Mouse (Mus musculus): ENCODE results near the gene Lnpep. TPM values are rescaled to one million over a fixed set of nuclear protein-coding genes. Genes with fewer than 3 reads are reported as not detected.
"Not testable (repeated sequence)": the region's sequence is repeated elsewhere in the genome, so short reads cannot be mapped to it uniquely, and the experiment has no call there.

The Lnpep gene
- polyA plus RNA-seq, 1 experiment from 2014 or later, result 18.1 TPM

GRCm38 (mm10) chr17:17548958-17549357 is 75.9 kb downstream of the Lnpep start:
- no peaks in the 10 kb centered on the region for H3K4me1 ChIP-seq (ENCODE audit: control insufficient read depth in 2 of 2, insufficient read depth in 2 of 2, low read length in 2 of 2)
- no peak overlapping the region for H3K4me3 ChIP-seq (ENCODE audit: control insufficient read depth in 1 of 2, insufficient read depth in 1 of 2, low read depth in 1 of 2, low read length in 2 of 2)
- H3K27me3 ChIP-seq (ENCODE audit: control insufficient read depth, insufficient read depth, low read length), result no peaks in the 10 kb centered on the region
- H3K4me2 ChIP-seq (ENCODE audit: low read length), result no peak overlapping the region
- H3K36me3 ChIP-seq (ENCODE audit: control insufficient read depth, insufficient read depth, low read length), result peaks cover 65% of the 10 kb centered on the region
- no peak overlapping the region for H3K9ac ChIP-seq (ENCODE audit: low read length)
- WGBS, result 83% methylated on average over 3 of the region's 3 CpGs
- H3K27ac ChIP-seq (replicated peaks in 1 of 2; ENCODE audit: control insufficient read depth in 1 of 2, insufficient read depth in 1 of 2, low read depth in 2 of 2, low read length in 2 of 2), result no peak overlapping the region
- H3K9me3 ChIP-seq (ENCODE audit: control insufficient read depth, low read length), result no peaks in the 10 kb centered on the region
- no peak for ATAC-seq (ENCODE audit: insufficient number of reproducible peaks, insufficient read depth, low FRiP score, low read depth)

GRCm38 (mm10) chr17:17531338-17531737 is 93.5 kb downstream of the Lnpep start:
- Histone ChIP-seq H3K27me3 (ENCODE audit: control insufficient read depth, insufficient read depth, low read length) (no peaks in the 10 kb centered on the region), H3K9me3 (ENCODE audit: control insufficient read depth, low read length) (no peaks in the 10 kb centered on the region), H3K4me2 (ENCODE audit: low read length) (no peak overlapping the region), H3K36me3 (ENCODE audit: control insufficient read depth, insufficient read depth, low read length) (peaks cover 80% of the 10 kb centered on the region), H3K27ac (replicated peaks in 1 of 2; ENCODE audit: control insufficient read depth in 1 of 2, insufficient read depth in 1 of 2, low read depth in 2 of 2, low read length in 2 of 2) (no peak overlapping the region), H3K4me1 (ENCODE audit: control insufficient read depth in 2 of 2, insufficient read depth in 2 of 2, low read length in 2 of 2) (no peaks in the 10 kb centered on the region), H3K4me3 (ENCODE audit: control insufficient read depth in 1 of 2, insufficient read depth in 1 of 2, low read depth in 1 of 2, low read length in 2 of 2) (no peak overlapping the region), H3K9ac (ENCODE audit: low read length) (no peak overlapping the region)
- no peak for ATAC-seq (ENCODE audit: insufficient number of reproducible peaks, insufficient read depth, low FRiP score, low read depth)

GRCm38 (mm10) chr17:17516384-17517016 is 108.3 kb downstream of the Lnpep start:
- H3K36me3 ChIP-seq (ENCODE audit: control insufficient read depth, insufficient read depth, low read length), result peaks cover 7% of the 10 kb centered on the region
- ATAC-seq (ENCODE audit: insufficient number of reproducible peaks, insufficient read depth, low FRiP score, low read depth), result no peak
- H3K4me3 ChIP-seq (ENCODE audit: control insufficient read depth in 1 of 2, insufficient read depth in 1 of 2, low read depth in 1 of 2, low read length in 2 of 2), result no peak overlapping the region
- H3K27me3 ChIP-seq (ENCODE audit: control insufficient read depth, insufficient read depth, low read length), result no peaks in the 10 kb centered on the region
- H3K27ac ChIP-seq (replicated peaks in 1 of 2; ENCODE audit: control insufficient read depth in 1 of 2, insufficient read depth in 1 of 2, low read depth in 2 of 2, low read length in 2 of 2), result no peak overlapping the region
- H3K9ac ChIP-seq (ENCODE audit: low read length), result no peak overlapping the region
- H3K4me2 ChIP-seq (ENCODE audit: low read length), result no peak overlapping the region
- 72% methylated on average over 4 of the region's 4 CpGs for WGBS
- no peaks in the 10 kb centered on the region for H3K4me1 ChIP-seq (ENCODE audit: control insufficient read depth in 2 of 2, insufficient read depth in 2 of 2, low read length in 2 of 2)
- no peaks in the 10 kb centered on the region for H3K9me3 ChIP-seq (ENCODE audit: control insufficient read depth, low read length)

- no peaks in the 10 kb centered on the region for H3K27me3 ChIP-seq (ENCODE audit: control insufficient read depth, insufficient read depth, low read length)
- H3K4me1 ChIP-seq (ENCODE audit: control insufficient read depth in 2 of 2, insufficient read depth in 2 of 2, low read length in 2 of 2), result no peaks in the 10 kb centered on the region
Measured at GRCm38 (mm10) chr17:17506677-17507076, 118.2 kb downstream of the Lnpep start.

GRCm38 (mm10) chr17:17499278-17499677 is 125.6 kb downstream of the Lnpep start:
- no peaks in the 10 kb centered on the region for H3K27me3 ChIP-seq (ENCODE audit: control insufficient read depth, insufficient read depth, low read length)
- H3K4me2 ChIP-seq (ENCODE audit: low read length), result no peak overlapping the region
- H3K27ac ChIP-seq (replicated peaks in 1 of 2; ENCODE audit: control insufficient read depth in 1 of 2, insufficient read depth in 1 of 2, low read depth in 2 of 2, low read length in 2 of 2), result no peak overlapping the region

More at GRCm38 (mm10) chr17:17506677-17507076, 118.2 kb downstream of the Lnpep start:
- Histone ChIP-seq H3K9ac (ENCODE audit: low read length) (no peak overlapping the region), H3K9me3 (ENCODE audit: control insufficient read depth, low read length) (no peaks in the 10 kb centered on the region), H3K27ac (replicated peaks in 1 of 2; ENCODE audit: control insufficient read depth in 1 of 2, insufficient read depth in 1 of 2, low read depth in 2 of 2, low read length in 2 of 2) (no peak overlapping the region), H3K4me3 (ENCODE audit: control insufficient read depth in 1 of 2, insufficient read depth in 1 of 2, low read depth in 1 of 2, low read length in 2 of 2) (no peak overlapping the region), H3K4me2 (ENCODE audit: low read length) (no peak overlapping the region), H3K36me3 (ENCODE audit: control insufficient read depth, insufficient read depth, low read length) (no peaks in the 10 kb centered on the region)
- ATAC-seq (ENCODE audit: insufficient number of reproducible peaks, insufficient read depth, low FRiP score, low read depth), result no peak
- 87% methylated on average over 10 of the region's 10 CpGs for WGBS

GRCm38 (mm10) chr17:17498848-17499247 is 126.0 kb downstream of the Lnpep start:
- Histone ChIP-seq H3K27me3 (ENCODE audit: control insufficient read depth, insufficient read depth, low read length) (no peaks in the 10 kb centered on the region), H3K27ac (replicated peaks in 1 of 2; ENCODE audit: control insufficient read depth in 1 of 2, insufficient read depth in 1 of 2, low read depth in 2 of 2, low read length in 2 of 2) (no peak overlapping the region), H3K4me2 (ENCODE audit: low read length) (no peak overlapping the region), H3K4me1 (ENCODE audit: control insufficient read depth in 2 of 2, insufficient read depth in 2 of 2, low read length in 2 of 2) (peaks cover 0 to 7% of the 10 kb centered on the region in 2 experiments; a peak in 2 of 4 replicates), H3K36me3 (ENCODE audit: control insufficient read depth, insufficient read depth, low read length) (no peaks in the 10 kb centered on the region), H3K9ac (ENCODE audit: low read length) (no peak overlapping the region), H3K4me3 (ENCODE audit: control insufficient read depth in 1 of 2, insufficient read depth in 1 of 2, low read depth in 1 of 2, low read length in 2 of 2) (no peak overlapping the region), H3K9me3 (ENCODE audit: control insufficient read depth, low read length) (no peaks in the 10 kb centered on the region)
- 24% methylated on average over 1 of the region's 1 CpGs for WGBS
- ATAC-seq (ENCODE audit: insufficient number of reproducible peaks, insufficient read depth, low FRiP score, low read depth), result no peak

More at GRCm38 (mm10) chr17:17499278-17499677, 125.6 kb downstream of the Lnpep start:
- no peak for ATAC-seq (ENCODE audit: insufficient number of reproducible peaks, insufficient read depth, low FRiP score, low read depth)
- H3K9me3 ChIP-seq (ENCODE audit: control insufficient read depth, low read length), result no peaks in the 10 kb centered on the region
- H3K4me3 ChIP-seq (ENCODE audit: control insufficient read depth in 1 of 2, insufficient read depth in 1 of 2, low read depth in 1 of 2, low read length in 2 of 2), result no peak overlapping the region
- H3K4me1 ChIP-seq (ENCODE audit: control insufficient read depth in 2 of 2, insufficient read depth in 2 of 2, low read length in 2 of 2), result peaks cover 0 to 7% of the 10 kb centered on the region in 2 experiments; a peak in 2 of 4 replicates
- H3K9ac ChIP-seq (ENCODE audit: low read length), result no peak overlapping the region
- WGBS, result 14% methylated on average over 3 of the region's 3 CpGs
- no peaks in the 10 kb centered on the region for H3K36me3 ChIP-seq (ENCODE audit: control insufficient read depth, insufficient read depth, low read length)

- peaks cover 0 to 7% of the 10 kb centered on the region in 2 experiments; a peak in 2 of 4 replicates for H3K4me1 ChIP-seq (ENCODE audit: control insufficient read depth in 2 of 2, insufficient read depth in 2 of 2, low read length in 2 of 2)
- no peak overlapping the region for H3K27ac ChIP-seq (replicated peaks in 1 of 2; ENCODE audit: control insufficient read depth in 1 of 2, insufficient read depth in 1 of 2, low read depth in 2 of 2, low read length in 2 of 2)
- no peak overlapping the region for H3K9ac ChIP-seq (ENCODE audit: low read length)
- H3K9me3 ChIP-seq (ENCODE audit: control insufficient read depth, low read length), result no peaks in the 10 kb centered on the region
- no peak overlapping the region for H3K4me3 ChIP-seq (ENCODE audit: control insufficient read depth in 1 of 2, insufficient read depth in 1 of 2, low read depth in 1 of 2, low read length in 2 of 2)
- no peaks in the 10 kb centered on the region for H3K36me3 ChIP-seq (ENCODE audit: control insufficient read depth, insufficient read depth, low read length)
- H3K4me2 ChIP-seq (ENCODE audit: low read length), result no peak overlapping the region
- WGBS, result 74% methylated on average over 7 of the region's 7 CpGs
- no peaks in the 10 kb centered on the region for H3K27me3 ChIP-seq (ENCODE audit: control insufficient read depth, insufficient read depth, low read length)
- ATAC-seq (ENCODE audit: insufficient number of reproducible peaks, insufficient read depth, low FRiP score, low read depth), result no peak
Measured at GRCm38 (mm10) chr17:17496730-17497129, 128.1 kb downstream of the Lnpep start.

GRCm38 (mm10) chr17:17496234-17496633 is 128.6 kb downstream of the Lnpep start:
- ATAC-seq (ENCODE audit: insufficient number of reproducible peaks, insufficient read depth, low FRiP score, low read depth); H3K4me2 ChIP-seq (ENCODE audit: low read length); H3K4me3 ChIP-seq (ENCODE audit: control insufficient read depth in 1 of 2, insufficient read depth in 1 of 2, low read depth in 1 of 2, low read length in 2 of 2); H3K27ac ChIP-seq (replicated peaks in 1 of 2; ENCODE audit: control insufficient read depth in 1 of 2, insufficient read depth in 1 of 2, low read depth in 2 of 2, low read length in 2 of 2); H3K36me3 ChIP-seq (ENCODE audit: control insufficient read depth, insufficient read depth, low read length); H3K27me3 ChIP-seq (ENCODE audit: control insufficient read depth, insufficient read depth, low read length); H3K9me3 ChIP-seq (ENCODE audit: control insufficient read depth, low read length); H3K9ac ChIP-seq (ENCODE audit: low read length); H3K4me1 ChIP-seq (ENCODE audit: control insufficient read depth in 2 of 2, insufficient read depth in 2 of 2, low read length in 2 of 2): not testable (repeated sequence)
